Mouse (Mus musculus) lung, adult 2 months (tissue): ENCODE data around the gene Retreg3.

Experiments used
- CTCF ChIP-seq: fragments of 200-500 bp; IDR thresholded peaks from 2 replicates; pipeline ENCODE4 v1.5.1; 2011; ENCODE audit warnings: mild to moderate bottlenecking, low read length, control low read depth; ENCODE audit not compliant: insufficient read depth
- POLR2A ChIP-seq: fragments of 200-500 bp; IDR thresholded peaks from 2 replicates; pipeline ENCODE4 v1.6.1; 2011; ENCODE audit warnings: low read depth, mild to moderate bottlenecking, control low read depth, low read length, borderline replicate concordance; ENCODE audit errors: extremely low read depth

- no peak for TF ChIP-seq CTCF
- peak; percentile 75; the same call in 1 of the 2 replicates for TF ChIP-seq POLR2A
Observed at GRCm38 (mm10) chr11:101063676-101064327, 55.9 kb downstream of the Retreg3 start.
